In genomic region chr5:124213588-124214469, GRCm38 (mm10) we compare ENCODE assay signal across 9 mouse cellular contexts. TPM values are rescaled to one million over a fixed set of nuclear protein-coding genes. Genes with fewer than 3 reads are reported as not detected.
DNase-seq lines count a peak whose midpoint lies in the region; ATAC-seq and TF ChIP-seq lines count a peak whose summit lies in the region.
"Had no signal": no experiment of that assay in that cellular context is flagged by ENCODE, and none has a peak within 500 bp of the region (broad histone marks: within the 10 kb centered on the region; RNA-seq: fewer than 3 reads in every experiment).

No protein-coding gene starts in this region.

- TF ChIP-seq CTCF in E14TG2a.4 (conservative IDR thresholded peaks at IDR 0.05; ENCODE audit: low read length): no peak

- ATAC-seq in neural tube, embryonic 14.5 days (ENCODE audit: low read depth): no peak

- no peak overlapping the region for H3K4me2 ChIP-seq in neural tube, embryonic 14.5 days (ENCODE audit: low read depth, low read length)

- no peaks in the 10 kb centered on the region for H3K36me3 ChIP-seq in E14TG2a.4 (ENCODE audit: insufficient read depth, low read length)
- H3K36me3 ChIP-seq in neural tube, embryonic 14.5 days (ENCODE audit: control insufficient read depth, insufficient read depth, low read length): no peaks in the 10 kb centered on the region

- WGBS in neural tube, embryonic 14.5 days: 84% methylated on average over 13 of the region's 13 CpGs

- intact Hi-C loops in heart, postnatal 25 days (cut with DNase I): loop anchor here (5.0 kb wide), 1 partner anchor 33 kb away; the partner anchor contains the start of gene Pitpnm2

- no peaks in the 10 kb centered on the region; the same call in 1 of the 2 replicates for H3K27me3 ChIP-seq in E14TG2a.4 (ENCODE audit: insufficient read depth, low read length)
- no peaks in the 10 kb centered on the region for H3K27me3 ChIP-seq in neural tube, embryonic 14.5 days (ENCODE audit: control insufficient read depth, insufficient read depth, low read length)

- DNase-seq in adrenal gland, postnatal 25 days: peak; percentile 51
- peak; percentile 70 for DNase-seq in heart, postnatal 25 days (ENCODE audit: low spot score)
- DNase-seq in kidney, postnatal 25 days: peak; percentile 71 to 90
- no peak for DNase-seq in cerebellum, postnatal 4 days (ENCODE audit: low spot score in 2 of 2)
- no peak for DNase-seq in frontal cortex, postnatal 10 days (ENCODE audit: low spot score in 2 of 2)
- no peak for DNase-seq in retina, postnatal 1 day

- H3K4me1 ChIP-seq in E14TG2a.4 (replicated peaks; ENCODE audit: low read depth, low read length): peaks cover 68% of the 10 kb centered on the region
- no peaks in the 10 kb centered on the region; the same call in 1 of the 2 replicates for H3K4me1 ChIP-seq in neural tube, embryonic 14.5 days (ENCODE audit: control insufficient read depth, insufficient read depth, low read length)

- H3K9ac ChIP-seq in neural tube, embryonic 14.5 days (replicated peaks; ENCODE audit: low read depth, low read length): no peak overlapping the region

- H3K27ac ChIP-seq in neural tube, embryonic 14.5 days (ENCODE audit: low read depth, low read length): peak overlapping the region; percentile 3; the same call in 1 of the 2 replicates

- no peaks in the 10 kb centered on the region for H3K9me3 ChIP-seq in E14TG2a.4 (ENCODE audit: low read length)
- H3K9me3 ChIP-seq in neural tube, embryonic 14.5 days (ENCODE audit: control insufficient read depth, low read length): no peaks in the 10 kb centered on the region

- H3K4me3 ChIP-seq in E14TG2a.4 (replicated peaks; ENCODE audit: low read length): peak overlapping the region; percentile 35
- H3K4me3 ChIP-seq in neural tube, embryonic 14.5 days (ENCODE audit: low read depth, low read length): no peak overlapping the region
- H3K4me3 ChIP-seq: myocyte had no signal

RNA-seq across cellular contexts. Expression of gene Pitpnm2, which starts 35.7 kb away (rescaled TPM):
- total RNA-seq in adrenal gland, postnatal 25 days (2021): 62.5 and 83.8 TPM in 2 replicates
- total RNA-seq in heart, postnatal 25 days (2021): 10 to 100 TPM; 42.5 to 50.9 TPM
- 14.3 and 15.2 TPM in 2 replicates for polyA plus RNA-seq in neural tube, embryonic 14.5 days (2014; fragmentation: Nextera tagmentation; extraction: Ambion mirVana)

Comparison
In these comparisons a context has a peak if more than half of its experiments do, and no peak if none do; other contexts are left out.
1. DNase-seq: peak in adrenal gland, postnatal 25 days (single experiment), heart, postnatal 25 days (single experiment) and kidney, postnatal 25 days (2 of 2); none in cerebellum, postnatal 4 days (0 of 2), frontal cortex, postnatal 10 days (0 of 2) and retina, postnatal 1 day (single experiment).